ENCODE assay signal across 27 mouse cellular contexts in genomic region chr12:79681571-79681970, GRCm38 (mm10).
A peak's percentile ranks its signal among the peaks of the same experiment; 100 is the strongest.
DNase-seq lines count a peak whose midpoint lies in the region; ATAC-seq and TF ChIP-seq lines count a peak whose summit lies in the region.
"Had no signal": no experiment of that assay in that cellular context is flagged by ENCODE, and none has a peak within 500 bp of the region (broad histone marks: within the 10 kb centered on the region; RNA-seq: fewer than 3 reads in every experiment).

No protein-coding gene starts in this region.

- H3K9me3 ChIP-seq in hindbrain, embryonic 10.5 days = no peaks in the 10 kb centered on the region
- H3K9me3 ChIP-seq in hindbrain, embryonic 12.5 days (replicated peaks) = no peaks in the 10 kb centered on the region
- H3K9me3 ChIP-seq in stomach, embryonic 15.5 days = no peaks in the 10 kb centered on the region
- no peaks in the 10 kb centered on the region for H3K9me3 ChIP-seq in stomach, postnatal 0 days (ENCODE audit: control insufficient read depth, low read length)
- H3K9me3 ChIP-seq: embryonic facial prominence, embryonic 13.5 days; hindbrain, embryonic 15.5 days; limb, embryonic 15.5 days; liver, embryonic 15.5 days; neural tube, embryonic 15.5 days had no signal

- ATAC-seq in CD4-positive, CD25-positive, alpha-beta regulatory T cell, adult 4 months = no peak
- ATAC-seq in hindbrain, embryonic 12.5 days (ENCODE audit: low FRiP score) = no peak
- no peak for ATAC-seq in stomach, embryonic 15.5 days (ENCODE audit: insufficient read depth, low FRiP score, low read depth)
- no peak for ATAC-seq in stomach, postnatal 0 days (ENCODE audit: low FRiP score, low TSS enrichment)
- ATAC-seq: intestine, embryonic 16.5 days; lung, postnatal 0 days had no signal

- no peak for TF ChIP-seq CTCF in stomach, postnatal 0 days (IDR thresholded peaks at IDR 0.05; ENCODE audit: low read depth)

- no peak overlapping the region for H3K4me3 ChIP-seq in hindbrain, embryonic 10.5 days
- no peak overlapping the region for H3K4me3 ChIP-seq in hindbrain, embryonic 12.5 days
- H3K4me3 ChIP-seq in stomach, embryonic 15.5 days (replicated peaks) = no peak overlapping the region
- no peak overlapping the region for H3K4me3 ChIP-seq in stomach, postnatal 0 days (ENCODE audit: low read depth, low read length)
- H3K4me3 ChIP-seq: embryonic facial prominence, embryonic 13.5 days; gastrocnemius, adult 2 months; hindbrain, embryonic 15.5 days; limb, embryonic 15.5 days; liver, embryonic 15.5 days; neural tube, embryonic 15.5 days had no signal

- no peaks in the 10 kb centered on the region for H3K36me3 ChIP-seq in hindbrain, embryonic 10.5 days
- no peaks in the 10 kb centered on the region for H3K36me3 ChIP-seq in hindbrain, embryonic 12.5 days
- no peaks in the 10 kb centered on the region for H3K36me3 ChIP-seq in stomach, embryonic 15.5 days
- H3K36me3 ChIP-seq in stomach, postnatal 0 days (ENCODE audit: control insufficient read depth, insufficient read depth, low read length) = no peaks in the 10 kb centered on the region
- H3K36me3 ChIP-seq: embryonic facial prominence, embryonic 13.5 days; hindbrain, embryonic 15.5 days; limb, embryonic 15.5 days; liver, embryonic 15.5 days; neural tube, embryonic 15.5 days had no signal

- peak; percentile 38 for DNase-seq in CD4-positive, CD25-positive, alpha-beta regulatory T cell, adult 2 months (ENCODE audit: low read depth, low spot score)
- no peak for DNase-seq in hindbrain, embryonic 10.5 days (ENCODE audit: low spot score)
- DNase-seq in stomach, postnatal 0 days (ENCODE audit: low spot score) = no peak
- no peak for DNase-seq in layer of hippocampus, adult 18-20 months (ENCODE audit: low spot score in 2 of 2)
- no peak for DNase-seq in urinary bladder, adult 18-20 months (ENCODE audit: low spot score in 2 of 2)
- DNase-seq: adrenal gland, postnatal 10 days; cerebellum, adult 18-20 months; cerebellum, postnatal 25 days; gastrocnemius, adult 2 months; kidney, postnatal 36 days; right cerebral cortex, adult 18-20 months; right cerebral cortex, postnatal 4 days; thymus, adult 18-20 months; thymus, postnatal 4 days had no signal

- no peak overlapping the region for H3K4me2 ChIP-seq in hindbrain, embryonic 12.5 days (replicated peaks)
- no peak overlapping the region for H3K4me2 ChIP-seq in stomach, embryonic 15.5 days
- no peak overlapping the region for H3K4me2 ChIP-seq in stomach, postnatal 0 days (replicated peaks; ENCODE audit: low read depth)
- H3K4me2 ChIP-seq: embryonic facial prominence, embryonic 13.5 days; heart, embryonic 11.5 days; hindbrain, embryonic 15.5 days; limb, embryonic 15.5 days; liver, embryonic 15.5 days; midbrain, embryonic 11.5 days; neural tube, embryonic 15.5 days had no signal

- no peak overlapping the region for H3K9ac ChIP-seq in hindbrain, embryonic 12.5 days
- no peak overlapping the region for H3K9ac ChIP-seq in stomach, embryonic 15.5 days
- H3K9ac ChIP-seq in stomach, postnatal 0 days (ENCODE audit: low read length) = no peak overlapping the region
- H3K9ac ChIP-seq: embryonic facial prominence, embryonic 13.5 days; hindbrain, embryonic 15.5 days; limb, embryonic 15.5 days; liver, embryonic 15.5 days; neural tube, embryonic 15.5 days had no signal

- peak overlapping the region; percentile 2; the same call in 1 of the 2 replicates for H3K27ac ChIP-seq in hindbrain, embryonic 10.5 days
- no peak overlapping the region for H3K27ac ChIP-seq in hindbrain, embryonic 12.5 days
- H3K27ac ChIP-seq in stomach, embryonic 15.5 days = peak overlapping the region; percentile 80; the same call in 1 of the 2 replicates
- H3K27ac ChIP-seq in stomach, postnatal 0 days (replicated peaks) = no peak overlapping the region
- H3K27ac ChIP-seq: liver, embryonic 15.5 days; macrophage had no signal

- WGBS in hindbrain, embryonic 10.5 days = 59% methylated on average over 6 of the region's 6 CpGs
- WGBS in hindbrain, embryonic 12.5 days = 66% methylated on average over 6 of the region's 6 CpGs
- 80% methylated on average over 6 of the region's 6 CpGs for WGBS in stomach, embryonic 15.5 days
- WGBS in stomach, postnatal 0 days = 85% methylated on average over 6 of the region's 6 CpGs

- H3K4me1 ChIP-seq in hindbrain, embryonic 10.5 days (replicated peaks) = peaks cover 46% of the 10 kb centered on the region
- H3K4me1 ChIP-seq in hindbrain, embryonic 12.5 days = peaks cover 21% of the 10 kb centered on the region
- peaks cover 18% of the 10 kb centered on the region for H3K4me1 ChIP-seq in stomach, embryonic 15.5 days
- H3K4me1 ChIP-seq in stomach, postnatal 0 days (replicated peaks; ENCODE audit: control insufficient read depth, insufficient read depth) = peaks cover 8% of the 10 kb centered on the region; the same call in 1 of the 2 replicates

- no peaks in the 10 kb centered on the region for H3K27me3 ChIP-seq in hindbrain, embryonic 10.5 days (ENCODE audit: insufficient read depth, poor library complexity, severe bottlenecking)
- H3K27me3 ChIP-seq in hindbrain, embryonic 12.5 days = no peaks in the 10 kb centered on the region
- no peaks in the 10 kb centered on the region for H3K27me3 ChIP-seq in stomach, embryonic 15.5 days (replicated peaks)
- no peaks in the 10 kb centered on the region for H3K27me3 ChIP-seq in stomach, postnatal 0 days (ENCODE audit: control insufficient read depth, insufficient read depth, low read length)
- H3K27me3 ChIP-seq: embryonic facial prominence, embryonic 13.5 days; hindbrain, embryonic 15.5 days; limb, embryonic 15.5 days; liver, embryonic 15.5 days; neural tube, embryonic 15.5 days had no signal

- TF ChIP-seq EP300 in stomach, postnatal 0 days (optimal IDR thresholded peaks at IDR 0.05) = no peak

Comparison
In these comparisons a context has a peak if more than half of its experiments do, and no peak if none do; other contexts are left out.
1. H3K27ac ChIP-seq: peak in hindbrain, embryonic 10.5 days (single experiment) and stomach, embryonic 15.5 days (single experiment); none in hindbrain, embryonic 12.5 days (single experiment) and stomach, postnatal 0 days (single experiment).